Mouse (Mus musculus) spleen, adult 12 weeks (tissue): ENCODE data around the gene Terb2.

Experiments used
- DNase-seq: peaks from one replicate; pipeline ENCODE4 v3.0.0; 2022; ENCODE audit warnings: low spot score

The Terb2 gene

DNA sequence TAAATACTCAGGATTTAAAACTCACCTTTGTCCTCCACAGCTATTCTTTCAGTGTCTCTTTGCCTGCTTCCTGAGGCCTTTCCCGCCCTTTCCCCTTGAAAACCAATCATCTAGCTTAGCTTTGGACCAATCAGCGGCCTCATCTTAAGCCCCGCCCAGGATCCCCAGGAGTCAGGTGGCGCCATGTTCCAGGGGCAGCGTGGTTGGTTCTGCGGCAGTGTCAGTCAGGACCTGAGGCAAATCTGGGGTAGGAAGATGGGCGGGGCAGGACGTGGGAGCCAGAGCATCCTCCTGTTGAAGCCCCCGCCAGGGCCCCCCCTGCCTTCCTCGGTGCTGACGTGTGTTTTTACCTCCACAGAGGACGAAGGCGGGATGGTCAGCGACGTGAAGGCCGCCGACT is at the start of gene Terb2, which contains the start of gene Patl2:
Gene Terb2 (plus strand): TSS at position 167 of the 400 bp plus-strand sequence.
Gene Patl2 (minus strand): TSS at position 84 of the 400 bp plus-strand sequence.
- DNase-seq, result no peak

DNA sequence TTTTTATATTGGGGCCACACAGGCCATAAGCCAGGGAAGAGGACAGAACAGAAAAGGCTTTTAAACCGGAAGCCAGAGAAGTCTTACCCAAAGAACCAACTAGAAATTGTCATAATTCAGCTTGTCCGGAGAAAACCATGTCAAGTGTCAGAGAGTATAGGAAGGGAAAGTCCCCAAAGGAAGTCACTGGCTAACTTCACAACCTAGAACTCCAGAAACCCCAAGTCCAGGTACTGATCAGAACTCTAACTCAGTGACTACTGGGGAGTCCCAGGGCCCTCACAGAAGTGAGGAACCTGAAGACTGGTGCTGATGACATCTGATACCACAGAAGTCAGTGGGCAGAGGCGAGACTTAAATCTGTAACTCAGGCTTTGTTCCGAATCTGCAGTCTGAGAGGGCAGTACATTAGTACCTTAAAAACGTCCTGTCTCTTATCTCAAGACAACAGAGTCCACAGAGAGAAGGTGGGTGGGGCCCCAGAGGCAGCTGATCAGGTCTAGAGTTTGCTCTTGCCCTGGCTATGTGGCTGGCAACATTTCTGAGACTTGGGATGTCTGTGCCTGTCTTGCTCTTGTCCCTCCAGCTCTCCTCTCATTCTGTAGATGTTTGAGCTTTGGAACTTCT is 48.1 kb upstream of the Terb2 start:
- DNase-seq, result peak; percentile 53

DNA sequence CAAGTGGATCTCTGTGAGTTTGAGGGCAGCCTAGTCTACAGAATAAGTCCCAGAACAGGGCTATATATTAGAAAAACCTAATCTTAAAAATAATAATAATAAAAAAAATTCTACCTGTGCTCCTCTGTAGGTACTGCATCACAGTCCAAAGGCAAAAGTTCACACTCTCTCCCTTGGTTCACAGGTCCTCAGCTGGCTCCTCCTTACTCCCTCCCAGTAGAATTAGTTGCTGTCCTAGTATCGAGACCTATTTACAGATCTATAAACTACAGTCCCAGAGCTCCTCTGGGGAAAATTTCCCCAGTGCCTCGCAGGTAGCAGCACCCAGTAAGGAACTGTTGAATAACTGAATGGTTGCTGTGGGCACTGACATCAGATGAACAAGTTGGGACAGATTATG is 45.3 kb upstream of the Terb2 start:
- no peak for DNase-seq

- no peak for DNase-seq
Measured at GRCm38 (mm10) chr2:122141332-122141967, 44.6 kb upstream of the Terb2 start.

DNA sequence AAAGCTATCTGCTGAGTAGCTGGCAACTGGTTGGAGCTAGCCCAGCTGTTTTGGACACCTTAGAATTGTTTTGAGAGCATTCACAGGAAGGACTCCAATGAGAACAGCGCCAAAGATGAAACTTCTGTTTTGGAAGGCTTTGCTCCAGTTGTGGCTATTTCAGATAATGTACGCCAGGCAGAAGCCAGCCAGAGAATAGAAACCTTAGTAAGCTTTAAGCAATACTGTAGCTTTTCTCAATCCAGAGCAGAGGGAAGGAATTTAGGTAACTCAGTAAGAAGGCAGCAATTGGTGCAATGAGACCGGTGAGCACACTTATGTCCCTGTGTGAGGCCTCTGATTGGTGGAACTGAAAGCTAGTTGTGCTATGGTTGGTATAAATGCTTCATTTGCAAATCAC is 43.0 kb upstream of the Terb2 start:
- DNase-seq, result no peak

GRCm38 (mm10) chr2:122145756-122146155 is 40.3 kb upstream of the Terb2 start:
- no peak for DNase-seq

DNA sequence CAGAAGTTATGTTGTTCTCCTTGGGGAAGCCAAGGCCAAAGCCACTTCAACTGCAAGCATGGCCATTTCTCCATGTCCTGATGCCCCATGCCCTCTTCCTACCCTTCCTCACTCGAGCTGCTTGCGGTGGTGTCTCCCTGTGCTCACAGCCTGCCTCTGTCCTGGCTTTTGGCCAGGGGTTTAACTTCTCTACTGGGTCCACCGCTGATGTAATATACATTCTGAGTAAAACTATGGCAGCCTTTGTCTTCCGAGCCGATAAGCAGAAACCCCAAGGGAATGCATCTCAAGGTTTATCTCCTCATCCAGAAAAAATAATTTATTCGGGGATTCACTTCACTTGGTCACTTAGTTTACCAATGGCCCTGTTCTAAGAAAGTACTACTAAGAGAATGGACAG is 39.4 kb upstream of the Terb2 start:
- peak; percentile 39 for DNase-seq

DNA sequence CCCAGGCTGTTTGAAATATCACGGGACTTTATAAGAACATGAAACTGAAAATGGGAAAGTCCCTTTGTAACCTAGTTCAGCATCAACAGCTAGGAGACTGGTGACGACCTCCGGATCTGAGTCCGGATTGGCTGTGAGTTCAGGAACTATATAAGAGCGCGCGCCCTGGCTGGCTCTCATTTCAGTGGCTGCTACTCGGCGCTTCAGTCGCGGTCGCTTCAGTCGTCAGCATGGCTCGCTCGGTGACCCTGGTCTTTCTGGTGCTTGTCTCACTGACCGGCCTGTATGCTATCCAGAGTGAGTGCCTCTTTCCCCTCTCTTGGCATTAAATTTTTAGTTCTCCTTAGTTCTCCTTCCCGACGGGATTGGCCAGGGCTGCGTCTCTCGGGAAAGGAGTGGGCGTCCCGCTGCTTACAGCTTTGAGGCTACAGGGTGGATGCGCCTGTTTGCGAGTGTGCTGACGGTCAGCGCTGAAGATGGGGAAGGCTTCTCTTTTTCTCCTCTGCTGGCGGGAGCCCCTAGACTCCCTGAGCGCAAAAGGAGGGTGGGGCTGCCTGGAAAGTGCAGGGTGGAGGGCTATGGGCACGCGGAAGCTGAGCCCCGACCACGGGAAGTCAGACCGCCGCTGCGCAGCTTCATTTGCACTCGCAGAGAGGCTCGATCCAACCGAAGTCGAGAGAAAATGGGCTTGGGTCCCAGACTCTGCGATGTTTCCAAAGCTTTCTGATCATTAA is 38.4 kb upstream of the Terb2 start, which contains the start of gene B2m:
Gene B2m (plus strand): TSS at position 179 of the 734 bp plus-strand sequence.
- DNase-seq, result peak; percentile 88

DNA sequence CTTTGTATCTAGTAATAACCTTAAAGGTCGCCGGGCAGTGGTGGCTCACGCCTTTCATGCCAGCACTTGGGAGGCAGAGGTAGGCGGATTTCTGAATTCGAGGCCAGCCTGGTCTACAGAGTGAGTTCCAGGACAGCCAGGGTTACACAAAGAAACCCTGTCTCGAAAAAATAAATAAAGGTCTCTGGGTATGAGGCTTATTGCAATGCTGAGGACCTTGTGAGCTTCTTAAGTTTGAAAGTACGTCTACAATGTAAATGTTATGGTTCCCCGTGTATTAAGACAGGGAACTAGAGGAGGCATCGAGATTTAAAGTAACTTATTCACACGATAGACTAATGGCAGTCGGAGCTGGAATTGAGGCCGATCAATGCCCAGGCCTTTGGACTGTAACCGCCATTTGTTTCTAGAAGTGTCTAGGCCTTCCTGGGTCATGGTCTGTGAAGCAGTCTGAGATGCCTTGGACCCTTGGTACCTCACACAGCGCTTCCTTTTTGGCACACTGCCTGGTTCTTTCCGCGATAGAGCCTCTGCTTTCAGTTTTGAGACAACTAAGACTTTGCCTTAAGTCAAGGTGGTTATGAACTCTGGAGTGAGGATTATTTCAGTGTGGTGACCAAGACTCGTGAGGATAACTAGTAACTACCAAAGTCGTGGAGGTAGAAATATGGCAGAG is 37.7 kb upstream of the Terb2 start:
- peak; percentile 66 for DNase-seq

- DNase-seq, result no peak
Measured at GRCm38 (mm10) chr2:122149316-122149715, 36.8 kb upstream of the Terb2 start.

GRCm38 (mm10) chr2:122149716-122150115 is 36.4 kb upstream of the Terb2 start:
- DNase-seq, result no peak

DNA sequence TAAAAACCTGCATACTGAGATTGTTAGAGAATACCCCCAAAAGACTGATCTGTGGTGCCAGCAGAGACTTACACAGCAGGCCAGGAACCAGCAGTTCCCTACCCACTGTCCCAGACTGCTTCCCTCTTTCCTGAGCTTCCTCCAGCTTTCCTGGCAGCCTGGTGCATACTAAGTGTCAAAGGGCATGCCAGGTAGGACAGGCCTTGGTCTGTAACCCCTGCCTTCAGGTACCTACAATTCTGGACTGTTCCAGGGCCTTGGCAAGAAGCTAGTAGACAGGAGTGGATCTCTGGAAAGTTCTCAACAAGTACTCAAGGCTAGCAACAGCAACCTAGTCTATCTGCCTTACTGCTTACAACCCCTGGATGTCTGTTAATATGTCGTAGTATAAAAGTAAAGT is 34.9 kb upstream of the Terb2 start:
- DNase-seq, result no peak

DNA sequence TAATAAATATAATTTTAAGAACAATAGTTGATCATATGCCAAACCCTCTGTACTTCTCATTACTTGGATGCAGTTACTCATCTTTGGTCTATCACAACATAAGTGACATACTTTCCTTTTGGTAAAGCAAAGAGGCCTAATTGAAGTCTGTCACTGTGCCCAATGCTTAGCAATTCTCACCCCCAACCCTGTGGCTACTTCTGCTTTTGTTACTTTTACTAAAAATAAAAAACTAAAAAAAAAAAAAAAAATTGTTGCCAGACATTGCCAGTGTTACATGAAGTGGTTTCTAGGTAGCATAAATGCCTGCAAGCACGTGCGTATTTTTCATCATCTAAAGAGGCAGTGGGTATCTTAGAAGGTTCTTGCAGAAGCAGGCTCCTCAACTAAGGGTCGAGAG is 33.2 kb upstream of the Terb2 start:
- DNase-seq, result no peak

DNA sequence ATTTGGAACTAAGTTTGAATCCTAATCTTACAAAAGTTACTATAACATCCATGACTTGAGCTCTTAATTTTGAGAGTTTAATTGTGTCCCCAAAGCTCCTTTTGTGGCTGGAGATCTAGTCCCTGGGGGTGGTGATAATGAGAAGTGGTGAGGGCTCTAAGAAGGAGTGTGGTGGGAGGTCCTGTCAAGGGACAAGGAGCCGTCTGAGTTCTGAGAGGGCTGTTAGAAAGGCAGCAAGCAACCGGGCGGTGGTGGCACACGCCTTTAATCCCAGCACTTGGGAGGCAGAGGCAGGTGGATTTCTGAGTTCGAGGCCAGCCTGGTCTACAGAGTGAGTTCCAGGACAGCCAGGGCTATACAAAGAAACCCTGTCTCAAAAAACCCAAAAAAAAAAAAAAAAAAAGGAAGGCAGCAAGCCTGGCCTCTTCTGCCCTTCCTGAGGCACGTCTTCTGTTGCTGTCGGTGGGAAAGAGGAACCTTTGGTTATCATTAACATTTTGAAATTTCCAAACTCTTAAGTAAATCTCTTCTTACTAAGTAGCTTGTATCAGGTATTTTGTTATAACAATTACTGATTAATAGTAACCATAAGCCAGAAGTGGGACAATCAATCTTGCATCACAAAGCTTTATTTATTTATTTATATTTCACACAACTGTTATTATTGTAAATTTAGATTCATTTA is 32.2 kb upstream of the Terb2 start:
- DNase-seq, result no peak

GRCm38 (mm10) chr2:122154479-122154878 is 31.6 kb upstream of the Terb2 start:
- no peak for DNase-seq

- DNase-seq, result no peak
Measured at GRCm38 (mm10) chr2:122155292-122155691, 30.8 kb upstream of the Terb2 start.

- no peak for DNase-seq
Measured at GRCm38 (mm10) chr2:122156051-122156700, 29.9 kb upstream of the Terb2 start.

DNA sequence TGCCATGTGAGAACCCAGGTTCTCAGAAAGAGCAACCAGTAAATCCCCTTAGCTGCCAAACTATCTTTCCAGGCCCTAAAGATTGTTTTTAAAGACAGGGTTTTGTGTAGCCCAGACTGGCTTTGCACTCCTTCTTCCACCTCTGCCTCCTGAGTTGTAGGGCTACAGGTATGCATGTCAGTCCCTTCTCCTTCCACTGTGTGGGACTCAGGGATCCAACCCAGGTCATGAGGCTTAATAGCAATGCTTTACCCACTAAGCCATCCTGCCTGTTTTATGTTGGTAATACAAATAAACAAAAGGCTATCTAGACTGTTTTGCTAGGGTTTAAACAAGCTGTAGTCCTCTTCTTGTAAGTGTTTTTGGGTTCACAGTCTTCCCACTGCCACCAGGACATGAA is 28.5 kb upstream of the Terb2 start:
- no peak for DNase-seq

DNA sequence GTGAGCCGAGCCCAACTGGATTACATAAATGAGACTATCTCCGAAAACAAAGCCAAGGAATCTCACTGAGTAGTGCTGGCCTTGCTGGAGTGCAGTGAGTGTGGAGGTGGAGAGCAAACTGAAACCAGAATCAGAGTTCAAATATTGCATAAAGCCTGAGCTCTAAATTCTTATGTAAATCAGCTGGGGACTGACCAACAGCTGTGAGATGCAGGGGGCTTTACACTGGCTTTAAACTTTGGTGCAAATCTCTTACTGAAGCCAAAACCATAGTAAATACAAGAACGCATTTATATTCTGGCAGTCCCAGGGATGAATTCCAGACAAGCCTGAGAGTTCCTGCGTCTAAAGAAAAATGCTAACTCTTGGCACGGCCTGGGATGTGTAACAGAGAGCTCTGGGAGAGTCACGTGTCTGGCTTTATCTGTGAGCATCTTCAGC is 27.7 kb upstream of the Terb2 start:
- DNase-seq, result no peak

GRCm38 (mm10) chr2:122159667-122160066 is 26.4 kb upstream of the Terb2 start:
- DNase-seq, result no peak

DNA sequence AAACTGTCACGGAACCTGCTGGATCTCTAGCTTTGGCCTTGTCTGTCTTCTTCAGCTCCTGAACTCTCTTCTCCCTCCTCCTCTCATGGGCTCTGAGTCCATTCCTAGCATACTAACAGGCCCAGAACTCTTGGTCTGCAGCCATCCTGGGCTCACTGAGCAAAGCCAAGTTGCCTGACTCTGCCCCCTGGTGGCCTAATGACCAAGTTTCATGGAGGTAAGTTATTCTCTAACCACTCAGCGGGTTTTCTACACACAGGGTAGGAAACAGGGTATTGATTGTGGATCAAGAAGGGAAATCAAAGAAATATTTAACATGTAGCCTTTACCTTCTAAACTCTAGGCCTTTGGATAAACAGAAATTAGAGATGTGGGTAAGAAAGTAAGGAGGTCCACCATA is 25.4 kb upstream of the Terb2 start, which contains the start of gene Trim69:
Gene Trim69 (plus strand): TSS at position 21 of the 400 bp plus-strand sequence.
- DNase-seq, result peak; percentile 70
